Mouse (Mus musculus): Measurements from ENCODE around the gene Grb10.

DNA sequence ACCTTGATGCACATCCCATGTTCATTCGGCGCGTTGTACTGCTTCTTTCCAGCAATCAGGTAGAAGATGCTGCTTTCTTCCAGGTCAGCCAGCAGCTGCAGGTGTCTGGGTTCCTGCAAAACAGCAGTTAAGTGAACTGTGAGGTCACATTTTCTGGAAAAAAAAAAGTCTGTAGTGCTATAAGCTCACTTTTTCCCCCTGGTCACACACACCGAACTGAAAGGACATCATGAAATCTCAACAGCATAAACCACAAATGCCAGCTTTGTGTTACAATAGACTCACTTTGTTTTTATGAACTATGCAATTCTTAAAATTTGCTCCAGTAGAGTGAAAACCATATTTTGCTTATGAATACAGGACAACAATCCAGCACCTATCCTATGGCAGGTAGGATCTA lies 93.7 kb downstream of the Grb10 start:
- TF ChIP-seq CTCF (IDR thresholded peaks at IDR 0.05; ENCODE audit: control insufficient read depth, insufficient read depth, insufficient read length): no peak
- no peak for TF ChIP-seq USF1 (IDR thresholded peaks at IDR 0.05; ENCODE audit: low read depth)
- no peak for TF ChIP-seq MAX (IDR thresholded peaks at IDR 0.05)
- no peak for TF ChIP-seq MYOD1 (IDR thresholded peaks at IDR 0.05; ENCODE audit: control insufficient read depth, insufficient read length, low read depth)
- no peak for TF ChIP-seq CEBPB (IDR thresholded peaks at IDR 0.05; ENCODE audit: low read depth)
- no peak for TF ChIP-seq MYOG (IDR thresholded peaks at IDR 0.05; ENCODE audit: control insufficient read depth, extremely low read depth, insufficient read length)
- TF ChIP-seq FOSL1 (IDR thresholded peaks at IDR 0.05; ENCODE audit: insufficient read depth, low read length, poor library complexity, severe bottlenecking): no peak

Measured in C2C12 (cell line).